Mouse (Mus musculus): ENCODE measurements around the gene Sord. TPM values are rescaled to one million over a fixed set of nuclear protein-coding genes. Genes with fewer than 3 reads are reported as not detected.

The Sord gene
- polyA plus RNA-seq, 1 experiment: 15.9 TPM

GRCm38 (mm10) chr2:122301081-122301920 lies 66.8 kb downstream of the Sord start:
- peak in 1 of 2 experiments; percentile 25 for DNase-seq (ENCODE audit: extremely low spot score in 1 of 2, low spot score in 1 of 2)

- DNase-seq (ENCODE audit: extremely low spot score in 1 of 2, low spot score in 1 of 2): no peak
Measured at GRCm38 (mm10) chr2:122301921-122302573, 67.5 kb downstream of the Sord start.

GRCm38 (mm10) chr2:122302574-122303241 lies 68.2 kb downstream of the Sord start:
- peak; percentile 13 to 83 for DNase-seq (ENCODE audit: extremely low spot score in 1 of 2, low spot score in 1 of 2)

- no peak for DNase-seq (ENCODE audit: extremely low spot score in 1 of 2, low spot score in 1 of 2)
Measured at GRCm38 (mm10) chr2:122304544-122304943, 70.0 kb downstream of the Sord start.

- no peak for DNase-seq (ENCODE audit: extremely low spot score in 1 of 2, low spot score in 1 of 2)
Measured at GRCm38 (mm10) chr2:122305097-122305892, 70.7 kb downstream of the Sord start.

- peak in 1 of 2 experiments; percentile 22 for DNase-seq (ENCODE audit: extremely low spot score in 1 of 2, low spot score in 1 of 2)
Measured at GRCm38 (mm10) chr2:122306184-122306583, 71.6 kb downstream of the Sord start.

- no peak for DNase-seq (ENCODE audit: extremely low spot score in 1 of 2, low spot score in 1 of 2)
Measured at GRCm38 (mm10) chr2:122309647-122310046, 75.1 kb downstream of the Sord start.

GRCm38 (mm10) chr2:122311561-122311960 lies 77.0 kb downstream of the Sord start:
- DNase-seq (ENCODE audit: extremely low spot score in 1 of 2, low spot score in 1 of 2): no peak

GRCm38 (mm10) chr2:122312722-122313417 lies 78.3 kb downstream of the Sord start:
- peak in 1 of 2 experiments; percentile 69 for DNase-seq (ENCODE audit: extremely low spot score in 1 of 2, low spot score in 1 of 2)

- DNase-seq (ENCODE audit: extremely low spot score in 1 of 2, low spot score in 1 of 2): no peak
Measured at GRCm38 (mm10) chr2:122313536-122313935, 79.0 kb downstream of the Sord start, which contains the start of gene Duoxa1. Gene Duoxa1, minus strand, starts transcription at chr2:122313730.

Other genes with a start within 250 kb of the Sord start
- 18.4 and 19.8 TPM in 2 replicates for gene Eif3j1, start 206.2 kb upstream of the Sord start, polyA plus RNA-seq (2012; rRNA removed)
- 9.5 and 9.9 TPM in 2 replicates for gene Spg11, start 116.4 kb upstream of the Sord start, polyA plus RNA-seq (2012; rRNA removed)
- gene B2m, start 87.1 kb upstream of the Sord start, polyA plus RNA-seq (2012; rRNA removed): 168 and 176 TPM in 2 replicates
- 0.06 TPM in 2 replicates for gene Trim69, start 74.0 kb upstream of the Sord start, polyA plus RNA-seq (2012; rRNA removed)
- 0.08 TPM in 1 of 2 replicates, not detected in the other for gene Patl2, start 48.6 kb upstream of the Sord start, polyA plus RNA-seq (2012; rRNA removed)
- gene Terb2, start 48.5 kb upstream of the Sord start, polyA plus RNA-seq (2012; rRNA removed): not detected in 2 replicates
- 0.88 and 1.1 TPM in 2 replicates for gene Duox2, start 63.7 kb downstream of the Sord start, polyA plus RNA-seq (2012; rRNA removed)
- gene Duoxa2, start 64.2 kb downstream of the Sord start, polyA plus RNA-seq (2012; rRNA removed): 0.23 TPM in 1 of 2 replicates, not detected in the other
- 0.15 TPM in 1 of 2 replicates, not detected in the other for gene Duoxa1, start 79.0 kb downstream of the Sord start, polyA plus RNA-seq (2012; rRNA removed)
- 0.04 TPM in 1 of 2 replicates, not detected in the other for gene Duox1, start 80.9 kb downstream of the Sord start, polyA plus RNA-seq (2012; rRNA removed)
- gene Shf, start 134.4 kb downstream of the Sord start, polyA plus RNA-seq (2012; rRNA removed): 45.1 and 57.6 TPM in 2 replicates
- gene Slc28a2, start 191.7 kb downstream of the Sord start, polyA plus RNA-seq (2012; rRNA removed): 0.16 and 0.27 TPM in 2 replicates